Mouse (Mus musculus) liver, embryonic 15.5 days (tissue): ENCODE data around the gene Gm20605. TPM values are rescaled to one million over a fixed set of nuclear protein-coding genes. Genes with fewer than 3 reads are reported as not detected.

Experiments used
- ATAC-seq: fragments of 200-750 bp; cut with Nextera tagmentation; 2 replicates; pipeline ENCODE4 v1.8.0; 2017; ENCODE audit warnings: moderate number of reproducible peaks, mild to moderate bottlenecking, moderate library complexity; ENCODE audit not compliant: insufficient read depth
- H3K27ac ChIP-seq: fragments of 300-500 bp; sonication (generic); replicated peaks from 2 replicates; pipeline ENCODE4 v1.5.1; 2015; ENCODE audit warnings: mild to moderate bottlenecking, inconsistent platforms
- H3K27me3 ChIP-seq: fragments of 300-500 bp; sonication (generic); 2 replicates; pipeline ENCODE4 v1.6.1; 2015; ENCODE audit warnings: mild to moderate bottlenecking, inconsistent platforms
- H3K36me3 ChIP-seq: fragments of 300-500 bp; sonication (generic); replicated peaks from 2 replicates; pipeline ENCODE4 v1.6.1; 2015; ENCODE audit warnings: moderate library complexity, mild to moderate bottlenecking, inconsistent platforms
- H3K4me1 ChIP-seq: fragments of 300-500 bp; sonication (generic); replicated peaks from 2 replicates; pipeline ENCODE4 v1.6.1; 2015; ENCODE audit warnings: inconsistent platforms
- H3K4me2 ChIP-seq: fragments of 300-500 bp; sonication (generic); 2 replicates; pipeline ENCODE4 v1.6.1; 2015; ENCODE audit warnings: moderate library complexity, mild to moderate bottlenecking, inconsistent platforms
- H3K4me3 ChIP-seq: fragments of 300-500 bp; sonication (generic); replicated peaks from 2 replicates; pipeline ENCODE4 v1.5.1; 2015; ENCODE audit warnings: mild to moderate bottlenecking, inconsistent platforms
- H3K9ac ChIP-seq: fragments of 300-500 bp; sonication (generic); 2 replicates; pipeline ENCODE4 v1.6.1; 2015; ENCODE audit warnings: moderate library complexity, mild to moderate bottlenecking, inconsistent platforms
- H3K9me3 ChIP-seq: fragments of 300-500 bp; sonication (generic); replicated peaks from 2 replicates; pipeline ENCODE4 v1.6.1; 2016; ENCODE audit warnings: inconsistent platforms
- WGBS: fragments of 180-500 bp; shearing (Covaris S2); methylation state at CpG from one replicate; pipeline ENCODE4 v1.1.7; 2015; ENCODE audit warnings: mixed read lengths; ENCODE audit not compliant: insufficient replicate concordance; 5-methylcytosine and 5-hydroxymethylcytosine counted together
- polyA plus RNA-seq: library from polyadenylated mRNA; unstranded; fragments of >200 nt; fragmentation: Nextera tagmentation; extraction: Ambion mirVana; gene quantifications from 2 replicates; pipeline ENCODE4 v1.2.1, GENCODE M21; 2015

Gene Gm20605
- polyA plus RNA-seq, 1 experiment from 2014 or later = 6.0 TPM

DNA sequence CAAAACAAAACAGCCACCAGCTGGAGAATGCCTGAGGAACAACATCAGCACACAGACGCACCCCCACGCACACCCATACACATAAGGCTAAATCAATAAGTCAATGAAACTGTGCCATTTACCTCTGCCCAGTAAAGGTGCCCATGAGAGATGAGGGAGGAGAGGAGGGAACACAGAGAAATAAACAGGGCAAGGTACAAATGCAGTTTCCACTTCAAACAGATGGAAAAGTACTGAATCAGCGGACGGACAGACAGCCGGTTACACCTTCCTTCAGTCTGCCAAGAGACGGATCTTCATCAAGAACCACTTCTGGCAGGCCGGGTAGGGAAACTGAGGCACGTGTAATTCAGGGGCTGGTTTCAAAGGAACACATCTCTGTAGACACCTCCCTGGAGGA, 45.8 kb downstream of the Gm20605 start:
- Histone ChIP-seq H3K9ac (no peak overlapping the region), H3K4me3 (no peak overlapping the region), H3K4me2 (no peak overlapping the region), H3K36me3 (peaks cover 66% of the 10 kb centered on the region), H3K27me3 (no peaks in the 10 kb centered on the region), H3K27ac (peak overlapping the region; percentile 88), H3K4me1 (peaks cover 76% of the 10 kb centered on the region), H3K9me3 (no peaks in the 10 kb centered on the region)
- no peak for ATAC-seq
- WGBS = 79% methylated on average over 8 of the region's 8 CpGs

DNA sequence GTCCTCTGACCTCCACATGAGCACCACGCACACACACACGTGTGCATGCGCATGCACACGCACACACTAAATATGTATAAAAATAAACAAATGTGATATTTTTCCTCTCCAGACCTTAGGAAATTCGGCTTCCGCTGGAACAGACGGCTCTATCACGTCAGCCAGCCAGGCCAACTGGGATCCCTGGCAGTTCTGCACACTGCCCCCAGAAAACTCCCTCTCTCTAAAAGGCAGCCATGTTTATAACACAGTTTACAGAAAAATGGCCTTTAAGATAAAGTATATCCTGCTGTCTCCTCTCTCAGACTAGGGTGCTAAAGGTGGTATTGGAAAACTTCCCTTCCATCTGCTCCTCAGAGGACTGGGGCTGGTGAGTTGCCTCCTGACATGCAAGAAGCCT, 48.9 kb downstream of the Gm20605 start:
- Histone ChIP-seq H3K4me1 (peaks cover 73% of the 10 kb centered on the region), H3K27ac (0 out of 2 replicates have a peak overlapping the region, but pooled peaks have one; percentile 14)

DNA sequence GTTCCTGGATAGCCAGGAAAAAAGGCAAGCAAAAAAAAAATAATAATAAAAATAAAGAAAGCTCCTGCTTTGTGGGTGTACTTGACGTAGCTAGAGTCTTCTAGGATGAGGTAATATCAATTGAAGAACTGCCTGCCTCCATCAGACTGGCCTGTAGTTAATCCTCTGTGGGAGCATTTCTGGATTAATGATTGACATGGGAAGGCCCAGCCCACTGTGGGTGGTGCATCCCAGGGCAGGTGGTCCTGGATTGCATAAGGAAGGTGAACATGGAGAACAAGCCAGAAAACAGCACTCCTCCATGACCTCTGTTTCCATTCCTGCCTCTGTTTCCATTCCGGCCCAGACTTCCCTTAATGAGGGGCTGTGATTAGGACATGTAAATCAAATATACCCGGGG, 49.8 kb downstream of the Gm20605 start:
- Histone ChIP-seq H3K9me3 (no peaks in the 10 kb centered on the region), H3K4me2 (no peak overlapping the region), H3K27ac (peak overlapping the region; percentile 14; the same call in 1 of the 2 replicates), H3K9ac (no peak overlapping the region), H3K27me3 (no peaks in the 10 kb centered on the region), H3K36me3 (peaks cover 78% of the 10 kb centered on the region), H3K4me3 (no peak overlapping the region), H3K4me1 (peaks cover 72% of the 10 kb centered on the region)
- 79% methylated on average over 3 of the region's 3 CpGs for WGBS
- no peak for ATAC-seq

More for the DNA sequence above, 48.9 kb downstream of the Gm20605 start:
- H3K36me3 ChIP-seq = peaks cover 78% of the 10 kb centered on the region
- H3K27me3 ChIP-seq = no peaks in the 10 kb centered on the region
- no peak overlapping the region for H3K9ac ChIP-seq
- WGBS = 94% methylated on average over 8 of the region's 8 CpGs
- ATAC-seq = no peak
- H3K4me2 ChIP-seq = no peak overlapping the region
- H3K4me3 ChIP-seq = no peak overlapping the region
- no peaks in the 10 kb centered on the region for H3K9me3 ChIP-seq

DNA sequence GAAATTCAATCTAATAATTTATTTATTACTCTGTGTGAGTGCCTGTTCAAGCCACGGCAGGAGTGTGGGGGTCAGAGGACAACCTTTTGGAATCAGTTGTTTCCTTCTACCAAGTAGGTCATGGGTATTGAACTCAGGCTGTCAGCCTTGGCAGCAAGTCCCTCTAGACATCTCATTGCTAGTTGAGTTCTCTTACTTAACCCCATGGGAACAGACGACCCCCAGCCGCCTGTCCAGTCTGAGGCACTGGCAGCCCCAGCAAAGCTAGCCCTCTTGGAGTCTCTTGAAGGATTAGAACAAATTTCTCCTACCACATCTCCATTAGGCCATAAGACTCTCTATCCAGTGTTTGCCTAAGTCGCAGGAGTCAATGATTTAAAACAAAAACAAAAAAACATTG, 50.8 kb downstream of the Gm20605 start:
- Histone ChIP-seq H3K27me3 (no peaks in the 10 kb centered on the region), H3K36me3 (peaks cover 69% of the 10 kb centered on the region), H3K27ac (0 out of 2 replicates have a peak overlapping the region, but pooled peaks have one; percentile 19), H3K4me1 (peaks cover 62% of the 10 kb centered on the region), H3K4me3 (no peak overlapping the region), H3K4me2 (no peak overlapping the region), H3K9ac (no peak overlapping the region), H3K9me3 (no peaks in the 10 kb centered on the region)
- ATAC-seq = no peak
- WGBS = 89% methylated on average over 4 of the region's 4 CpGs

DNA sequence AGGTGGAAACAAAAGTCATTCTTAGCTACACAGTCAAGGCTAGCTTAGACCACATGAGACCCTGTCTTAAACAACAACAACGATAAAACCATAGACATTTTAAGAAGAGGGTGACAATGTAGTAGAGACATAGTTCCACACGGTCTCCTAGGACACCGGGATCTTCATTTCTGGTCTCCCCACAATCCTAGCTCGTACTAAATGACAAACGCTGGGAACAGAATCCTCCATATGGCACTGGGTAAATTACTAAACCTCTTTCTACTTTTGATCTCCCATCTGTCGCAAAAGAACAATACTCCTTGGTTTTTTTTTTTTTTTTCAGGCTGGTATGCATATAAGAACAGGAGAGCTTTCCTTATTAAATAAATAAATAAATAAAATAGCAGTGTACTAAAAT, 53.6 kb downstream of the Gm20605 start:
- Histone ChIP-seq H3K4me1 (peaks cover 76% of the 10 kb centered on the region), H3K27me3 (no peaks in the 10 kb centered on the region), H3K36me3 (peaks cover 50% of the 10 kb centered on the region), H3K27ac (peak overlapping the region; percentile 46; the same call in 1 of the 2 replicates), H3K4me3 (peak overlapping the region; percentile 92), H3K9me3 (no peaks in the 10 kb centered on the region), H3K9ac (peak overlapping the region; percentile 44), H3K4me2 (peak overlapping the region; percentile 89)
- WGBS = 87% methylated on average over 6 of the region's 6 CpGs
- no peak for ATAC-seq

DNA sequence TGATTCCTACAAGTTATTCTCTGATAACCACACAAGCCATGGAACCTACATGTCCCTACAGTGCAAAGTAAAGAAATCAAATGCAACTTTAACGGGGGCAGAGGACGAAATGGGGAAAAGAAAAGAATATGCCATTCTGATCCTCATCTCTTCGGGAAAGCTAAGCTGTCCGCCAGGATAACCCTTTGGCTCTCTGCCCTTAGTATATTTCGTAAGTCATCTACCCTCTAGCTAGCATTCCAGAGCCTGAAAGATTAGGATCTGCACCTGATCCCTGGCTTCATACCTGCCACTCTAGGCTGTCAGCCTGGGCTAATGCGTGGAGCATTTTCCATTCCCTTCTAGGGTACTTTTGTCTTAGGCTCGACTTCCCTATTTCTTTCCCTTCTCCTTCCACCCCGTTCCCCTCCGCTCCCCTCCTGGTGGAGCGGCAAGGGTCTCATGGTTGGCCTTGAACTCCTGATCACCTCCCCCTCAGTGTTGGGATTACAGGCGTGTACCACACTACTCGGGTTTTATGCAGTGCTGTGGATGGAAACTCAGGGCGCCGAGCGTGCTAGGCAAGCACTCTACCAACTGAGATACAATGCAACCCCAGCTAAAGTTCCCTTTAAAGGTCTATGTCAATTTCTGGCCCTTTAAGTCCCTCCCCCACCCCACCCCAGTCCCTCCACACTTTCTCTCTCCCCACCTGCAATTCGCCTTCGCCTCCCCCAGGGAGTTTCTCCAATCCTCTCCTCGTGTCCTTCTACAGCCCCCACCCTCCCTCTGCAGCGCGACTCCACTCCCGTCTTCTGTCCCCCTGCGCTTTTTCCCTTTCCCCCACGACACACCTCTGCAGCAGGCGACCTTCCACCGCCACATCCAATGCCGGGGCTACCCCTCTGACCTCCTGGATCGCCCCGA, 54.7 kb downstream of the Gm20605 start:
- Histone ChIP-seq H3K4me3 (peak overlapping the region; percentile 92), H3K27me3 (no peaks in the 10 kb centered on the region), H3K9ac (peak overlapping the region; percentile 86), H3K27ac (peak overlapping the region; percentile 97), H3K36me3 (peaks cover 39% of the 10 kb centered on the region), H3K9me3 (no peaks in the 10 kb centered on the region), H3K4me2 (peak overlapping the region; percentile 89), H3K4me1 (peaks cover 78% of the 10 kb centered on the region)
- ATAC-seq = no peak
- 3% methylated on average over 28 of the region's 28 CpGs for WGBS

DNA sequence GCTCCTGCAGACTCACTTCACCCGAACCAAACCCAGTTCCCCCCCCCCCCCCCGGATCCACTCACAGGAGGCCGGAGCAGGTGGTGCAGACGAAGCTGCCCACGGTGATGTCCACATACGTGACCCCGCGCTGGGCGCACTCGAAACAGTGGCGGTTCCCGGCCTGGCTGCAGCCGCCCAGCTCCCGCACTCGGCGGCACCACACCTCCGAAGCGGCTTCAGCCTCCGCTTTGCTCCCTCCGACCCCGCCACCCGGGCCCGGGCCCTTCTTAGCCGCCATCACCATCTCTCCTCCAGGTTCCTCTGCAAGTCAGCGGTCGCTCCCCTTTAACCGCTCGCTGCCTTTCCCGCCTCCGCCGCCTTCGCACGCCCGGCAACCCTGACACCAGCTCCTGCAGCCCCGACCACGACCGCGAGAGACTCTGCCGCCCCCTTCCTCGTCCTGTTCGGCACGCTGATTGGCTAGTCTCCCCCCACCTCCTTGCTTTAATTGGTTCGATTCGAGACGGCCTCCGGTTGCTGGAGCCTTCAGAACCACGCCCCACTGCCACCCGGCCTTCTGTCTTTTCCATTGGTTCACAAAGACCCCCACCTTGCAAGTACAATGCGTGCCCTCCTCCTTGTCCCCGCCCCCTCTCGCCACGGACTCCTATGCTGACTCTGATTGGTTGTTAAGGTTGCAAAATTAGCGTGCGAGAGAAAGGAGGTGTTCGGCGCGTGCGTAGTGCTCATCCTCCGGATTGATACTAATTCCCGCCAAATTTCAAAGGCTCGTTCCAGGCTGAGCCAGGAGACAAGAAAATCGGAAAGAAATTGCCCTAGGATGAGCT, 55.5 kb downstream of the Gm20605 start, which contains the start of gene Agfg2:
Gene Agfg2 (minus strand): TSS at position 433 of the 830 bp plus-strand sequence.
- WGBS = under 1% methylated on average over 62 of the region's 62 CpGs
- Histone ChIP-seq H3K27ac (peak within 1 kb of the TSS; percentile 97), H3K4me2 (peak within 1 kb of the TSS; percentile 89), H3K36me3 (peaks cover 30% of the 10 kb centered on the region), H3K27me3 (no peaks in the 10 kb centered on the region), H3K4me3 (peak within 1 kb of the TSS; percentile 92), H3K4me1 (peaks cover 81% of the 10 kb centered on the region), H3K9ac (peak within 1 kb of the TSS; percentile 86), H3K9me3 (no peaks in the 10 kb centered on the region)
- ATAC-seq = peak; percentile 84

DNA sequence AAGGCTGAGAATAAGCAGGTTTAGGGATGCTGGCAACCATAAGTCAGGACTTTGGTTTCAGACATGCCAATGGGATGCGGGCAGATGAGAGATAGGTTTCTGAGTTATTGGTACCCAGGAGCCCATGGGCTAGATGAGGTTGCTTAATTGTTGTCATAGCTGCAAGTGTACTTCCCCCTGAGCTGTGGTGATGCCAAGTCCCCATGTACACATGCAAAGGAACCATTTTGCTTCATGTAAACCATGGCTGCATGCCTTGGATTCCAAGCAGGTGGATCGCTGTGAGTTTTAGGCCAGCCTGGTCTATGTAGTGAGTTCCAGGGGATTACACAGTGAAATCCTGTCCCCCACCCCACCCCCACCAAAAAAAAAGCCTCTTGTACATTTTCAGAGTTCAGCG, 56.7 kb downstream of the Gm20605 start:
- Histone ChIP-seq H3K9me3 (no peaks in the 10 kb centered on the region), H3K27me3 (no peaks in the 10 kb centered on the region), H3K4me3 (peak overlapping the region; percentile 45), H3K36me3 (peaks cover 19% of the 10 kb centered on the region), H3K4me1 (peaks cover 85% of the 10 kb centered on the region), H3K9ac (peak overlapping the region; percentile 63), H3K27ac (peak overlapping the region; percentile 97), H3K4me2 (peak overlapping the region; percentile 89)
- ATAC-seq = no peak
- WGBS = 29% methylated on average over 3 of the region's 3 CpGs

DNA sequence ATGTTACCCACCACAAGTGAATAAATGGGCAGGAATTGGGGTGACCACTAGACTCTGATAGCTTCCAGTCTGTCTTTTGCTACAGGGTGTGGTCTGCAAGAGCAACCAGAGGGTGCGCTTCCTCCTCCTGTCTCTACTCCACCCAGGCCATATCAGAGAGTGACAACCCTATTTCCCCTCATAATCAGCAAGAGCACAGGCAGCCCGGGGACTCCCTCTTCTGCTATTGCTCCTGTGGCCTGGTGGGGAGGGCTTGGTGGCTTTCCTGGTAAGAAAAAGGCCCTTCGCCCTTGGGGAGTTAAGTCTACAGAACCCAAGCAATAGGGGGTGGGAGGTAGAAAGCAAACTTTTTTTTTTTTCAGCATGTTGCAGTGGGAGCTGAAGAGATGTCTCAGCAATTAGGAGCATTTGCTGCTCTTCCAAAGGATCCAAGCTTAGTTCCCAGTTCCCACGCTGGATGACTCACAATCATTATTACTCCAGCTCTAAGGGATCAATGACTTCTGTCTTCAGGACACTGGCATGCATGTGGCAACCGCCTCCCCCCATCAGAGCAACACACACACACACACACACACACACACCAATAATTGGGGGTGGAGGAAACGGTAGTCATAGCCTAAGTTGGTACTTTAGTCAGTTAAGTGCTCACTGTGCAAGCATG, 57.3 kb downstream of the Gm20605 start:
- WGBS = 14% methylated on average over 6 of the region's 6 CpGs
- Histone ChIP-seq H3K36me3 (peaks cover 13% of the 10 kb centered on the region), H3K9me3 (no peaks in the 10 kb centered on the region), H3K4me2 (peak overlapping the region; percentile 89), H3K9ac (peak overlapping the region; percentile 63), H3K27me3 (no peaks in the 10 kb centered on the region), H3K4me1 (peaks cover 80% of the 10 kb centered on the region), H3K27ac (peak overlapping the region; percentile 97), H3K4me3 (peak overlapping the region; percentile 45)
- peak; percentile 86 for ATAC-seq

DNA sequence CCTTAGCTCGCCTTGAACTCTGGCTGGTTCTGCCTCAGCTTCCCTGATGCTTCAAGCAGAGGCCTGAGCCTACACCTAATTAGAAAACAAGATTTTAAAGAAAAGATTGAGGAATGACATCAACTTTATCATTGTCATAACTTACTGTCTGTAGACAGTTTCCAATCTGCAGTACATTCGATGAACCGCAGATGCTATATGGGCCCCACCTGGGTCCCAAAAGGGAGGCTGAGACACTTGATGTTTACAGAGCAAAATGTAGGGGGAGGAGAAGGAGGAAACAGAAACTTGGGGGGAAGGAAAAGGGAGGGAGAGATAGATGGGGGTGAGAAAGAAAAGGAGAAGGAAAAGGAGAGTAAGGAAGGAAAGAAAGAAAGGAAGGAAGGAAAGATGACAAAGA, 61.0 kb downstream of the Gm20605 start:
- H3K27ac ChIP-seq = peak overlapping the region; percentile 97
- 80% methylated on average over 3 of the region's 3 CpGs for WGBS

More for the DNA sequence above, 61.0 kb downstream of the Gm20605 start:
- no peaks in the 10 kb centered on the region for H3K27me3 ChIP-seq
- H3K36me3 ChIP-seq = no peaks in the 10 kb centered on the region
- H3K4me1 ChIP-seq = peaks cover 54% of the 10 kb centered on the region
- H3K4me2 ChIP-seq = no peak overlapping the region
- no peak overlapping the region for H3K9ac ChIP-seq
- no peak overlapping the region for H3K4me3 ChIP-seq
- H3K9me3 ChIP-seq = no peaks in the 10 kb centered on the region
- ATAC-seq = no peak
